Mouse (Mus musculus) retina, adult 2 months (tissue): ENCODE results near the gene Pnpla7.
A peak's percentile ranks its signal among the peaks of the same experiment; 100 is the strongest.
"Not testable (repeated sequence)": the region's sequence is repeated elsewhere in the genome, so short reads cannot be mapped to it uniquely, and the experiment has no call there.

Experiments used
- DNase-seq: peaks from one replicate; pipeline ENCODE4 v3.0.0-alpha.2; 2012; ENCODE audit warnings: low read depth, low spot score

Pnpla7 gene

DNA sequence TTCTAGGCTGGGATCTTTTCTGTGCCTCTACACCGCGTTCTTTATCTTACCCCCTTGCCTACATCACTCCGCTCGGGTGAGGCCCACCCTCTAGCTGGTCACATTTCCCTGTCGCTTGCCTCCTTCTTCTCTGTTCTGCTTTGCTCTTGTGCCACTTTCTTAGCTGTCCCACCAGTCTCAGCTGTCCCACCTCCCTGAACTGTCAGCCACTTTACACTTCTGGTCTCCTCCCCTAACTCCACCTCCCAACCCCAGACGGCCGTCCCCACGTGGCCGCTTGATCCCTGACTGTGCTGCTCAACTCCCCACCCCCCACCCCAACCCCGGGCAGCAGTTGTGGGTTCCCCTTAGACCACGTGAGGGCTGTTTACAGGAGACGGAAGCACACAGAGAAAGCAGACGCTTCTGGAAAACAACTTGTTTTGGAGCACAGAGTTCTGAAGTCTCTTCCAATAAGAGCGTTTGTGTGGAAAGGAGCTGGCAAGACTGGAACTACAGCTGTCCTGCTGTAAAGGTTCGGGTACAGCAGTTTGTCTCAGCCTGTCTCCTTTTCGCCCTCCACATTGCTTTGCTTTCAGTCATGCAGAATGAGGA lies at the start of gene Pnpla7:
Pnpla7 (plus strand) TSS at position 330 of the 594 bp plus-strand sequence.
- DNase-seq = no peak

- no peak for DNase-seq
Observed at GRCm38 (mm10) chr2:24926345-24926964, 49.4 kb upstream of the Pnpla7 start.

DNA sequence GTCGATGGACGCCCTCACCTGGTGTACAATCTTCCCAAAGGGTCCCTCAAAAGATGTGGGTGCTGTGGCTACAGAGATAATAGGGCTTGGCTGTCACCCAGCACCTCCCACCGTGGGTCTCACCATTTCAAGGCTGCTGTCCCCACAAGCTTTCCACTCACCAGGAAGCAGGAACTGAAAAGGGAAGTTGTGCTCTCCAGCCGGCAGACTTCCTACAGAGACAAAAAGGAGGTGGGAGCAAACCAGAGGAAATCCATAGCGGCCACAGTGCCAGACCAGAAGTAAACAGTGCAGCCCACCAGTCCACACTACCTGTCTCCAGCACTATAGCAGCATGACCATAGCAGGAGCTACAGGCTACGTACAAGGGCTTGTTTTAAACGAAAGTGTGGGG lies 48.9 kb upstream of the Pnpla7 start:
- DNase-seq = no peak

DNA sequence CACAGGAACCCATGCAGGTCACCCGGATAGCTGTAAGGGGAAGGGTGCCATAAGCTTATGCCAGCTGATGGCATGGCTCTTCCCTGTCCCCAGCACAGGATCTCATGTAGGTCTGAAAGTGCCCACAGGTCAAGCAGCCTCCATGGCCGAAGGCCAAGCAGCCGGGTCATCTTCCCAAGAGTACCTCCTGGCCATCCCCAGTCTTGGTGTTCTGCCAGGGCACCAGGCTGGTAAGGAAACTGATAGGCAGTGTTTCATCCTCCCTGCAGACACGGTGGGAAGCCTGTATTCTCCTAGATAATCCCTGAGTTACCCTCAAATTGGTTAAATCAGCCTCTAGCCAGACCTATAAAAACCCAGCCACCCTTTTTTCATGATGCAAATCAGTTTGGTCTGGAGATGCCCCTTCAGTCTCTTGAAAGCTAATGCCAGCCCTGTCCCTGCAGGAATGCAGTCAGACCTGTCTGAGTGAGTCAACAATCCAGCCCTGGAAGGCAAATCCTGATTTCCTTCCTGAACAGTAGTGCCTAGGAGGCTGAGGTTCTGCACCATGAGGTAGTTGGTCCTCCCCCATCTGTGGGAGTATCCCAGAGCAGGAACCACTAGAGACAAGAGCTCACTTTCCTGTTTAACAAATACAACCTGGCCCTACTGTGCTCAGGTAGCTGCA lies 47.9 kb upstream of the Pnpla7 start:
- no peak for DNase-seq

GRCm38 (mm10) chr2:24929119-24929518 lies 46.7 kb upstream of the Pnpla7 start:
- no peak for DNase-seq

DNA sequence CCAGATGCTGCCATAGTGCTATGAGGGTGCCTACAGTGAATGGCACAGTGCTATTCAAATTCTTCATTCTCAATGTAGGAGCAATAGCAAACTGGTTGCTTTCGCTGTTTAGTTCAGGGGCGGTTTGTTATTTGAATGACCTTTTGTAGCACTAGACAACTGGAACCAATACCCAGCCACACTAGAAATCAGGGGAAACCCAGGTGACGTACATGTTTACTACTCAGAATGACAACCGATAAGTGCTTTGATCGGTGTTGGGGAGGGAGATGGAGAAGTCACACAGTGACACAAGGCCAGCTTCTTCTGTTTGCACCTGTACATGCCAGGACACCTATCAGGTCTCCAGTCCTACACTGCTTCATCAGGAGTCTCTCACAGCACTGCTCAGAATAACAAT lies 46.2 kb upstream of the Pnpla7 start:
- DNase-seq = no peak

GRCm38 (mm10) chr2:24934441-24934963 lies 41.3 kb upstream of the Pnpla7 start:
- no peak for DNase-seq

DNA sequence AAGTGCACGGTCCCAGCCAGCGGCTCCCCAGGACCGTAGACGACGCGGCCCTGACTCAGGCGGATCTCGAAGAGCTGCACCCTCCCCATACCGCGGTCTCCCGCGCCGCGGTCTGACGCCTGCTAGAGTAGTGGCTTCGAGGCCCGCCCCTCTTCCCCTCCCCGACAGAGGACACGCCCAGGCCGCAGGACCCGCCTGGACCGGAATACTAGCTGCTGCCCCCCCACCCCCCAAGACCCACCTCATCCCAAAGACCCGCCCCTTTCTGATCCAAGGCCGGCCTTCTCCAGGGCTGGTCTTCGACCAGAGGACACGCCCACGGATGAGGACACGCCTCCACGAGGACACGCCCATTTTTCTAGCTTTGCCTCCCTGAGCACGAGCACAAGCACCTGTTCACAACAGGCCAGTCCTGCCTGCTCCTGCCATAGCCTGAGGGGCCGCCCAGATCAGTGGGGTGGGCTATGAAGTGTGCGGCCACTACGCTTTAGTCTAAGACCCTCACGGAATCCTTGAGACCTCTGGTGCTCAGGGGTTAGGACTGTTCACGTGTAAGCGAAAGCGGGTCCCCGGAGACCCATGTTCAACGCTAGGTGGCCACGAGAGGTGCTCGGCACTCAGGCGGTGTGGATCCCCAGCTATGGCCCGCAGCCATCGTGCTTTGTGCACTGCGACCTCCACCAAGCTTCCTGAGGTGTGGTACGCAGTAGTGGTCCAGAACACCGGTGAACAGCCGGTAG lies 40.6 kb upstream of the Pnpla7 start, which contains the start of gene Arrdc1:
Arrdc1 (minus strand) TSS at position 196 of the 740 bp plus-strand sequence.
- peak; percentile 80 for DNase-seq

DNA sequence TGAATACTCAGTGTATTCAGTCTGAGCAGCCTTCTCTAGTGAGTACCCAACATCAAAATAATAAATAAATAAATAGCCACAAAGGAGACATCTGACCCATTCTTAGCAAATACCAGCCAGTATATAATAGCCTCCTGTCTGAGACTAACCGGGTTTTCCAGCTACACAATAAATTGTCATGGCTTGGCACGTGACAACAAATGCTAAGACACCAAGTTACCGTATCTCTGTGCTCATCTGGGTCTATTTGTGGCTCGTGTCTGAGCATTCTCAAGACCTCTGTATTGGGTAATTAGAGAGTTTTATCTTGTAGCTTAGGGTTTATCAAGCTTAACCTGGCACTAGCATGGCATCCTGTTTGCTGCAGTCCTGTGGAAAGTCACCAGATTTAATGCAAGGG lies 33.7 kb upstream of the Pnpla7 start:
- DNase-seq = no peak

DNA sequence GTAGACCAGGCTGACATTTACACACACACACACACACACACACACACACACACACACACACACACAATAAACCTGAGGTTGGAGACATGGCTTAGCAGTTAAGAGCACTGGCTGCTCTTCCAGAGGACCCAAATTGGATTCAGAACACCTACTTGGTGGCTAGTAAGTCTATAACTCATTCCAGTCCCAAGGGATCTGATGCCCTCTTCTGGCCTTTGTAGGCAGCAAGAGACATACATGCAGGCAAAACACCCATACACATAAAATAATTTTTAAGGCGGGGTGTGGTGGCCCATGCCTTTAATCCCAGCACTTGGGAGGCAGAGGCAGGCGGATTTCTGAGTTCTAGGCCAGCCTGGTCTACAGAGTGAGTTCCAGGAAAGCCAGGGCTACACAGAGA lies 31.5 kb upstream of the Pnpla7 start:
- DNase-seq = not testable (repeated sequence)

GRCm38 (mm10) chr2:24949421-24950188 lies 26.2 kb upstream of the Pnpla7 start, which contains the start of gene Zmynd19:
TSS of gene Zmynd19 (plus strand) at chr2:24949792.
- peak; percentile 90 for DNase-seq

GRCm38 (mm10) chr2:24950189-24950535 lies 25.7 kb upstream of the Pnpla7 start:
- no peak for DNase-seq

GRCm38 (mm10) chr2:24952537-24953055 lies 23.2 kb upstream of the Pnpla7 start:
- no peak for DNase-seq

GRCm38 (mm10) chr2:24960910-24961309 lies 14.9 kb upstream of the Pnpla7 start:
- DNase-seq = no peak

DNA sequence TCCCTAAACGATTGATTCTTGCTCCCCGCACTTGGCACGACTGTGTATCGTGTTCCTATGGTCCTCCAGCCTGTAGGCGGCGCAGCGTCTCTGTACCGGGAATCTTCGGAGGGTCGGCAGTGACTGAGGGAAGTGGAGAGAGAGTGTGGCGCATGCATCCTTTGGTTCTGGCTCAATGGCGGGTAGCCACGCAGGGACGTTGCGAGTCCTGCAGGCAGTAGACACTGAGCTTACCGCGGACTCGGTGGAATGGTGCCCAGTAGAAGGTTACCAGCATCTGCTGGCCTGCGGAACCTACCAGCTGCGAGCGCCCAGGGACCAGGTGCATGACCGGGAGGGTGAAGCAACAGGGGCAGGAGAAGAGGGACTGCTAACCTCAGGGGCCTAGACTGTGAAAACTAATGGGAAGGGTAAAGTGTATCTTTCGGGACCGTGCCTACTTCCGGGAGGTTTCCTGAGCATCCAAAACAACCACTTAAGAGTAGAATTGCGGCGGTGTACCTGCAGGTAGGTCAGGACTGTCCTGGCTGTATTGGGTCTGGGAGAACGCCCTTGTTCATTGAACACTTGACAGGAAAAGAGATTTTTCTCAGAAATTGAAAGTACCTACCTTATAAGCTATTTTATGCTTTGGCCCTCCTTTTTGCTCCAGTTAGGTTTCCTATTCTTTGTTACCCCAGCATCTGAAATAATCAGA lies 13.4 kb upstream of the Pnpla7 start, which contains the start of gene Dph7:
Dph7 (plus strand) TSS at position 97 of the 697 bp plus-strand sequence.
- DNase-seq = peak; percentile 70

DNA sequence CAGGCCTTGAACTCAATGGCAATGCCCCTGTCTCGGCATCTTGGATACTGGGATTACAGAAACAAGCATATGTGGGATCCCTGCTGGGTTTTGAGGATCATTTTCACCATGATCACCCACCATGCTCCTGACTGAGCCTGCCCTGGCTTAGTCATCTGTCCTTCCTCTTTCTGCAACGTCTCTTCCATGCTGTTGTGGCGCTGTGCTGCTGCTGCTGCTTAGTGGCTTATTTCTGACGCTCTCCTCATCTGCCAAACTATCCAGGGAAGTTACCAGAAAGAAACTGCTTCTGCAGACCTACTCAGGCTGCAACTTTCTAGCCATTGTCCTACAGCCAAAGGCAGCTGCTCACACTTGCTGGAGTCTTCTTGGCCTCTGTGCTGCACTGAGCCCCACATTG lies 5.4 kb upstream of the Pnpla7 start:
- no peak for DNase-seq

DNA sequence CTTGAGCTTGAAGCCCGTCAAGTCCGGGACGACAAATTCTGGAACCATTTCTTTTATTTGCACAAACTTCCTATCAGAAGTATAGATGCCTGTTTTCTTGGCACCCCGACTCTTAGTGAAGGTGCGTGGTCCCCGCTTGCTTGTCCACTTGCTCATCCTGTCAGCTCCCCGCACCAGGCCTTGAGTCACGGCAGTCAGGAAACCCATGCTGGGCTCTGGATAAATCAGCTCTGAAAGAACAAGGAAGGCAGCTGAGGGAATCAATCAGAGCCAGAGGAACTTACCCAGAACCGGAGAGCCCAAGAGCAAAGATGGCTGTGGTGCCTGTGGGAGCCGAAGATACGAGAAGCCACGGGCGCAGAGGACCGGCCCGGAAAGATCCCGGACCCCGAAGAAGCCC lies 1.4 kb upstream of the Pnpla7 start:
- not testable (repeated sequence) for DNase-seq

- peak; percentile 84 for DNase-seq
Observed at GRCm38 (mm10) chr2:24974906-24975703, 728 bp upstream of the Pnpla7 start, which contains the start of gene Mrpl41. TSS of gene Mrpl41 (minus strand) at chr2:24975098.

GRCm38 (mm10) chr2:24976960-24977359 lies 1.1 kb downstream of the Pnpla7 start:
- no peak for DNase-seq
